Mouse (Mus musculus) right cerebral cortex, postnatal 14 days (tissue): ENCODE results near the gene Pdik1l.

ENCODE experiments used
- DNase-seq: peaks from one replicate; pipeline ENCODE4 v3.0.0; 2022

Gene Pdik1l

GRCm38 (mm10) chr4:134237582-134238278 lies 50.0 kb downstream of the Pdik1l start:
- no peak for DNase-seq

- DNase-seq, result no peak
Observed at GRCm38 (mm10) chr4:134234876-134235275, 52.8 kb downstream of the Pdik1l start.

- no peak for DNase-seq
Observed at GRCm38 (mm10) chr4:134230431-134230830, 57.3 kb downstream of the Pdik1l start.

GRCm38 (mm10) chr4:134227194-134227593 lies 60.5 kb downstream of the Pdik1l start, which contains the start of gene Catsper4:
TSS of gene Catsper4 (minus strand) at chr4:134227383.
- DNase-seq, result no peak
